Mouse (Mus musculus) liver, adult 2 months (tissue): ENCODE data around the gene Kif1b. TPM values are rescaled to one million over a fixed set of nuclear protein-coding genes. Genes with fewer than 3 reads are reported as not detected.

ENCODE experiments used
- DNase-seq: peaks from one replicate; pipeline ENCODE4 v3.0.0-alpha.2; 2011; ENCODE audit warnings: low read depth, low spot score; ENCODE audit errors: extremely low read depth
- H3K27ac ChIP-seq: fragments of 200-500 bp; replicated peaks from 2 replicates; pipeline ENCODE4 v1.5.1; 2012; ENCODE audit warnings: low read depth, mild to moderate bottlenecking, control low read depth, inconsistent platforms, low read length; ENCODE audit not compliant: insufficient read depth
- H3K27me3 ChIP-seq: fragments of 200-500 bp; 2 replicates; pipeline ENCODE4 v1.6.1; 2012; ENCODE audit warnings: mild to moderate bottlenecking, moderate library complexity, low read length, inconsistent platforms; ENCODE audit not compliant: control insufficient read depth, insufficient read depth
- H3K36me3 ChIP-seq: fragments of 200-500 bp; 2 replicates; pipeline ENCODE4 v1.6.1; 2012; ENCODE audit warnings: low read length, inconsistent platforms; ENCODE audit not compliant: control insufficient read depth, insufficient read depth
- H3K4me1 ChIP-seq: fragments of 200-500 bp; 2 replicates; pipeline ENCODE4 v1.6.1; 2011; ENCODE audit warnings: low read length; ENCODE audit not compliant: control insufficient read depth, insufficient read depth
- H3K4me3 ChIP-seq: fragments of 200-500 bp; 2 replicates; pipeline ENCODE4 v1.5.1; 2011; ENCODE audit warnings: low read depth, mild to moderate bottlenecking, control low read depth, low read length, moderate library complexity; ENCODE audit not compliant: insufficient read depth
- H3K79me2 ChIP-seq: fragments of 200-500 bp; 2 replicates; pipeline ENCODE4 v1.6.1; 2012; ENCODE audit warnings: inconsistent platforms, mild to moderate bottlenecking, low read length, moderate library complexity; ENCODE audit not compliant: control insufficient read depth, insufficient read depth
- H3K9ac ChIP-seq: fragments of 200-500 bp; 2 replicates; pipeline ENCODE4 v1.6.1; 2012; ENCODE audit warnings: low read depth, mild to moderate bottlenecking, control low read depth, inconsistent platforms, low read length
- CTCF ChIP-seq: fragments of 200-500 bp; IDR thresholded peaks from 2 replicates; pipeline ENCODE4 v1.5.1; 2011; ENCODE audit warnings: low read depth, low read length, control low read depth
- POLR2A ChIP-seq: fragments of 200-500 bp; IDR thresholded peaks from 2 replicates; pipeline ENCODE4 v1.6.1; 2011; ENCODE audit warnings: low read length, control low read depth; ENCODE audit not compliant: insufficient read depth; ENCODE audit errors: extremely low read depth
- WGBS: fragments of 180-500 bp; shearing (Covaris S2); methylation state at CpG from one replicate; pipeline ENCODE4 v1.1.7; 2018; 5-methylcytosine and 5-hydroxymethylcytosine counted together
- polyA plus RNA-seq: library from polyadenylated mRNA; depleted of rRNA; stranded (reverse); fragments of >200 nt; gene quantifications from 2 replicates; pipeline ENCODE4 v1.2.3, GENCODE M21; 2012
- total RNA-seq: library from RNA; depleted of rRNA; stranded (reverse); fragments of >200 nt; gene quantifications from 2 replicates; pipeline ENCODE4 v1.2.3, GENCODE M21; 2014

The Kif1b gene
- total and polyA plus RNA-seq, 2 experiments = 41.2 to 74.4 TPM

DNA sequence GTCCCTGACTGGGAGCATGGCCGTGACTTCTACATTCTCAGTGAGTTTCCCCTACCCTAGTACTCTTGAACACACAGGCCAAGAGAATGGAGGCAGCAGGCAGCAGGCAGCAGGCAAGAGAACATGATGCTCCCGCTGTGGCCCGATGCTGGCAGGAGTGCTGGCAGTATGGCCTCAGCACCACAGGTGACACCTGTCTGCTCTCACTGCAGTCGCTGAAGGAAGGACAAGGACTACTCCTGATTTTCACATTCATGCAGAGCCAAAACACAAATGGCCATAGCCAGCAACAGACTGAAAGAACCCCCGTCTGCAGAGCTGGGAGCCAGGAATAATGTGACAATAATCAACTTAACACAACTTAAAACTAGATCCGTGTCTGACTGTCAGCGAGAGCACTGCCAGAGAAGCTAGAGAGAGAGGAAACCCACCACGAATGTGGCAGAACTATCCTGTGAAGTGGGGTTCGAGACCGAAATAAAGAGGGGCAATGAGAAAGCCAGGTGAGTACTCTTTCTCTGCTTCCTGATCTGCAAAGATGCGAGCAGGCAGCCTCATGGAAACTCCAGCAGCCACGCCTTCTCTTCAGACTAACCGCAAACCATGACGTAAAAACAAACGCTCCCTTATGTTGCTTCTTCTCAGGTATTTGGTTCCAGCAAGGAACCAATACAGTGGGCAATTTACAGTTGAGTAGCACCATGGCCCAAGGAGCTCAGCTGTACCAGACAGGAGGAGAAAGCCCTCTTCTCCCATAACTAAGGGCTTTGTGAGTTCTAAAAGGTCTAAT is 50.8 kb downstream of the Kif1b start:
- Histone ChIP-seq H3K4me3 (no peak overlapping the region), H3K36me3 (peaks cover 56% of the 10 kb centered on the region), H3K9ac (no peak overlapping the region), H3K27ac (no peak overlapping the region), H3K27me3 (no peaks in the 10 kb centered on the region), H3K4me1 (peaks cover 12% of the 10 kb centered on the region; the same call in 1 of the 2 replicates), H3K79me2 (peaks cover 3% of the 10 kb centered on the region; the same call in 1 of the 2 replicates)
- 88% methylated on average over 15 of the region's 15 CpGs for WGBS
- TF ChIP-seq POLR2A (no peak), CTCF (no peak)
- DNase-seq = no peak

DNA sequence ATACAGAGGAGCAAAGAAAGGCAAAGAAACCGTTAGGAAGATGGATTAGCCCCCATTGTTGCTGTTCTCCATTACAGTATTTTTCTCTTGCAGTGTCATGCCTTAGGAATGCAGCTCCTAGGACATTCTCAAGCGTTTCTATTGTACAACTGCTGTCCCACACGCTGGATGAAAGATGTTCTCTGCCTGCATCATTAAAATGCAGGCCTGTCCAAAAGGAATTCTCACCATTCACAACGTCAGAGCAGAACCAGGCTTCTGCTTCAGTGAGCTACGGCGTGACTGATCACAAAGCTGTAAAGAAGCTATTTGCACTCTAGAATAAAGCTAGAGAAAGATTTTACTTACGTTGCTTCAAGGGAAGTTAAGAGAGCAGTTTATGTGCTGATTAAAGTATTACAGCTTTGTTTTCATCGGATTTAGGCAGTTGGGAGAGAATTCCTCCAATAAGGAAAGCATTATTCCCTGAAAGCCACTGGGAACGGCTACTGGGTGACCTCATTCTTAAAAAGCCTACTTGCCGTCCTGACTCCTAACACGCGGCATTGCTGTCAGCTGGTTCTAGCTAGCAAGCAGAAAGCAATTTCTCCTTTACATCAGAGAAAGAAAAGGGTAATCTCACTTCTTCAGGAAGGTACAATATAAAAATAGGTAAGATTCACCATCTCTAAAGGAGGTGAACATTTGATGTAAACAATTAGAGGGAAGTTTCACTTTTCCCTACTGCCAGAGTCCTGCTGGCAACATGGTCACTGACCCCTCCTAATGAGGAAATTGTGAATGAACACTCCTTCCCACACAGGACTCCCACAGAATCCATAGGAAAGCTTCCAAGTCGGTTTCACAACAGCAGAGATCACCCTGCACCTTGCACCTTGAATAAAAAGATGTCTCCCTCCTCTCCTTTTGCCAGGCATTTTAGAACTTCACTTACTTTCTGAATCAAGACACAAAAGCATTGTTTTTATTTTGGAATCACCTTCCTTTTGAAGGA is 51.9 kb downstream of the Kif1b start:
- peak; percentile 76 for DNase-seq
- peaks cover 3% of the 10 kb centered on the region; the same call in 1 of the 2 replicates for H3K79me2 ChIP-seq
- H3K36me3 ChIP-seq = peaks cover 63% of the 10 kb centered on the region
- no peak overlapping the region for H3K27ac ChIP-seq
- no peaks in the 10 kb centered on the region for H3K27me3 ChIP-seq
- H3K4me3 ChIP-seq = no peak overlapping the region
- peaks cover 5% of the 10 kb centered on the region; the same call in 1 of the 2 replicates for H3K4me1 ChIP-seq
- no peak overlapping the region for H3K9ac ChIP-seq
- TF ChIP-seq POLR2A = no peak
- no peak for TF ChIP-seq CTCF
- 69% methylated on average over 13 of the region's 13 CpGs for WGBS

DNA sequence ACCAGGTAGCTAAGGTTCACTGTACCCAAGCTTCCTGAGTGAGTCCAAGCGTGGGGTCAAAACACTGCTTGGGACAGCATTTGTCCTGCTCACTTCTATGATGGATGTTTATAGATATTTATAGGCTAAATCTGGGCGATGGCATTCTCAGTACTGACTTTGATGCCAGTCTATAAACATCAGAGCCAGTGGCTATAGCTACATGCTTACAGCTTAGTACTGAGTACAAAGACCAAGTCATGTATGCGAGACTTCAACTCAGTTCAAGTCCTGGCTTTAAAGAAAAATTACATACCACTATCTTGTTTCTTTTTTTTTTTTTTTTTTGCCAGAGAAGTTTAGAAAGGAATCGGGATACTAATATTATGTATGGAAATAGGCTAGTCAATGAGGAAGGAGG is 52.7 kb downstream of the Kif1b start:
- 89% methylated on average over 4 of the region's 4 CpGs for WGBS
- no peak overlapping the region for H3K4me3 ChIP-seq
- H3K79me2 ChIP-seq = peaks cover 3% of the 10 kb centered on the region; the same call in 1 of the 2 replicates
- no peak for TF ChIP-seq CTCF
- TF ChIP-seq POLR2A = no peak
- H3K9ac ChIP-seq = no peak overlapping the region
- DNase-seq = no peak
- peaks cover 5% of the 10 kb centered on the region; the same call in 1 of the 2 replicates for H3K4me1 ChIP-seq
- peaks cover 67% of the 10 kb centered on the region for H3K36me3 ChIP-seq
- no peaks in the 10 kb centered on the region for H3K27me3 ChIP-seq
- H3K27ac ChIP-seq = no peak overlapping the region

DNA sequence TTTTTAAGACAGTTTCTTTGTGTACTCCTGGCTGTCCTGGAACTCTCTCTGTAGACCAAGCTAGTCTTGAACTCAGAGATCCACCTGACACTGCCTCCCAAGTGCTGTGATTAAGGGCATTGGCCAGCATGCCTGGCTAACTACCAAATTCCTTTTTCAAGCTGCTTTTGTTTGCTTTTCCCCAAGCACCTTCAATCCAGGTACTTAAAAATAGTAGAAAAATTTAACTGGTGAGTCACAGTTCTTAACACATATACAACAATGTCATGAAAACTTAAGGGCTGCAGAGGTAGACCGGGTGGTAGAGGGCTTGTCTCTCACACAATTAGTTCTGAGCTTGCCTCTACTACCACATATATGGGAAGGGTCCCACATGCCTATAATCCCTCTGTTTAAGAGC is 58.2 kb downstream of the Kif1b start:
- no peak overlapping the region for H3K9ac ChIP-seq
- H3K27ac ChIP-seq = no peak overlapping the region
- H3K79me2 ChIP-seq = no peaks in the 10 kb centered on the region; the same call in 1 of the 2 replicates
- H3K4me3 ChIP-seq = no peak overlapping the region
- no peaks in the 10 kb centered on the region for H3K4me1 ChIP-seq
- H3K27me3 ChIP-seq = no peaks in the 10 kb centered on the region
- H3K36me3 ChIP-seq = peaks cover 69% of the 10 kb centered on the region
- DNase-seq = peak; percentile 58
- WGBS = 98% methylated on average over 1 of the region's 1 CpGs
- TF ChIP-seq CTCF (no peak), POLR2A (no peak)

DNA sequence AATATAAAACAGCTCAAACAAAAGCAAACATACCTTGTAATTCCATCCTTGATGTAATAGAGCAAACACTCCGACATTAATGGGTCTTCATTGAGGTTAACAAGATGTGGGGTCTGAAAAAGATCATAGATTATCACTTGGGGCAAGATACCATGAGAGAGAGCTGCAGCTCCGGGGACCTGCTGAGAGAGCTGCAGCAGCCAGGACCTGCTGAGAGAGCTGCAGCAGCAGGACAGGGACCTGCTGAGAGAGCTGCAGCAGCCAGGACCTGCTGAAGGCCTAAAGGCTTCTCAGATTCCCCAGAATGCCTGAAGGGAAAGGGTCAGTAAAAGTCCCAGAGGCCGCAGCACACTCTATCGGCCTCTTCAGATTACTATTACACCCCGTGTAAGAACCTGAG is 59.7 kb downstream of the Kif1b start:
- peaks cover 73% of the 10 kb centered on the region for H3K36me3 ChIP-seq
- no peaks in the 10 kb centered on the region for H3K27me3 ChIP-seq

More for the DNA sequence above, 59.7 kb downstream of the Kif1b start:
- no peak overlapping the region for H3K27ac ChIP-seq
- no peaks in the 10 kb centered on the region; the same call in 1 of the 2 replicates for H3K79me2 ChIP-seq
- no peak overlapping the region for H3K9ac ChIP-seq
- DNase-seq = no peak
- TF ChIP-seq CTCF (no peak), POLR2A (no peak)
- 89% methylated on average over 5 of the region's 5 CpGs for WGBS
- no peaks in the 10 kb centered on the region for H3K4me1 ChIP-seq
- no peak overlapping the region for H3K4me3 ChIP-seq
